Mouse (Mus musculus) heart, adult 2 months (tissue): ENCODE measurements around the gene Kiss1. TPM values are rescaled to one million over a fixed set of nuclear protein-coding genes. Genes with fewer than 3 reads are reported as not detected.

ENCODE experiments used
- DNase-seq, 2 experiments: peaks; one replicate each; pipeline ENCODE4 v3.0.0; 2021
- H3K27ac ChIP-seq: fragments of 200-600 bp; 2 replicates; pipeline ENCODE4 v1.8.1; 2022
- H3K27me3 ChIP-seq: fragments of 200-500 bp; 2 replicates; pipeline ENCODE4 v1.6.1; 2012; ENCODE audit warnings: mild to moderate bottlenecking, low read length, inconsistent platforms, mixed read lengths; ENCODE audit not compliant: control insufficient read depth, insufficient read depth
- H3K36me3 ChIP-seq: fragments of 200-500 bp; 2 replicates; pipeline ENCODE4 v1.6.1; 2012; ENCODE audit warnings: low read length, inconsistent platforms; ENCODE audit not compliant: control insufficient read depth, insufficient read depth
- H3K4me1 ChIP-seq: fragments of 200-500 bp; 2 replicates; pipeline ENCODE4 v1.6.1; 2011; ENCODE audit warnings: low read length; ENCODE audit not compliant: control insufficient read depth, insufficient read depth
- H3K4me3 ChIP-seq: fragments of 200-600 bp; 2 replicates; pipeline ENCODE4 v1.8.1; 2022
- H3K79me2 ChIP-seq: fragments of 200-500 bp; replicated peaks from 2 replicates; pipeline ENCODE4 v1.6.1; 2012; ENCODE audit warnings: mild to moderate bottlenecking, inconsistent platforms, low read length, moderate library complexity, mixed read lengths; ENCODE audit not compliant: control insufficient read depth, insufficient read depth
- H3K9ac ChIP-seq: fragments of 200-500 bp; 2 replicates; pipeline ENCODE4 v1.6.1; 2012; ENCODE audit warnings: low read depth, mild to moderate bottlenecking, control low read depth, inconsistent platforms, low read length, mixed read lengths
- CTCF ChIP-seq: fragments of 200-600 bp; IDR thresholded peaks from 2 replicates; pipeline ENCODE4 v1.8.1; 2022; ENCODE audit warnings: antibody characterized with exemption, mild to moderate bottlenecking, moderate library complexity
- EP300 ChIP-seq: fragments of 200-500 bp; IDR thresholded peaks from 2 replicates; pipeline ENCODE4 v1.6.1; 2011; ENCODE audit warnings: low read depth, low read length, control low read depth; ENCODE audit not compliant: insufficient read depth
- POLR2A ChIP-seq: fragments of 200-500 bp; IDR thresholded peaks from 2 replicates; pipeline ENCODE4 v1.6.1; 2011; ENCODE audit warnings: mild to moderate bottlenecking, low read depth, low read length, control low read depth; ENCODE audit not compliant: insufficient read depth
- WGBS: fragments of 180-500 bp; shearing (Covaris S2); methylation state at CpG from one replicate; pipeline ENCODE4 v1.1.7; 2018; 5-methylcytosine and 5-hydroxymethylcytosine counted together
- intact Hi-C: fragments of 180-260 bp; cut with DNase I; formaldehyde crosslinking; loops from one replicate; pipeline ENCODE4 v1.15.1; 2025
- polyA plus RNA-seq: library from polyadenylated mRNA; depleted of rRNA; stranded (reverse); fragments of >200 nt; gene quantifications from 2 replicates; pipeline ENCODE4 v1.2.3, GENCODE M21; 2012
- total RNA-seq, 2 experiments: library from RNA; stranded (reverse); gene quantifications; 2 replicates each; pipeline ENCODE4 v1.2.3; 2021

Kiss1 gene
- total and polyA plus RNA-seq, 3 experiments: not detected

GRCm38 (mm10) chr1:133356330-133356729, 34.7 kb downstream of the Kiss1 start:
- no peaks in the 10 kb centered on the region for H3K27me3 ChIP-seq

GRCm38 (mm10) chr1:133361006-133361405, 39.3 kb downstream of the Kiss1 start:
- intact Hi-C loops: no loop called here
- H3K36me3 ChIP-seq: no peaks in the 10 kb centered on the region
- H3K27me3 ChIP-seq: 0 out of 2 replicates have a peak, but pooled peaks cover 3% of the 10 kb centered on the region

More at GRCm38 (mm10) chr1:133356330-133356729, 34.7 kb downstream of the Kiss1 start:
- H3K79me2 ChIP-seq: no peaks in the 10 kb centered on the region
- no peaks in the 10 kb centered on the region for H3K36me3 ChIP-seq
- no peak overlapping the region for H3K27ac ChIP-seq
- no peak for TF ChIP-seq EP300
- TF ChIP-seq POLR2A: no peak
- TF ChIP-seq CTCF: no peak
- intact Hi-C loops: no loop called here
- no peaks in the 10 kb centered on the region for H3K4me1 ChIP-seq
- no peak overlapping the region for H3K4me3 ChIP-seq
- WGBS: 64% methylated on average over 8 of the region's 8 CpGs
- no peak for DNase-seq
- no peak overlapping the region for H3K9ac ChIP-seq

GRCm38 (mm10) chr1:133362103-133362502, 40.4 kb downstream of the Kiss1 start:
- intact Hi-C loops: no loop called here
- H3K79me2 ChIP-seq: no peaks in the 10 kb centered on the region
- DNase-seq: no peak
- H3K27ac ChIP-seq: no peak overlapping the region
- no peaks in the 10 kb centered on the region for H3K4me1 ChIP-seq
- no peak overlapping the region for H3K9ac ChIP-seq
- 81% methylated on average over 5 of the region's 5 CpGs for WGBS
- H3K27me3 ChIP-seq: 0 out of 2 replicates have a peak, but pooled peaks cover 3% of the 10 kb centered on the region
- no peak overlapping the region for H3K4me3 ChIP-seq
- no peaks in the 10 kb centered on the region for H3K36me3 ChIP-seq
- TF ChIP-seq EP300: no peak
- no peak for TF ChIP-seq CTCF
- no peak for TF ChIP-seq POLR2A

More at GRCm38 (mm10) chr1:133361006-133361405, 39.3 kb downstream of the Kiss1 start:
- TF ChIP-seq POLR2A: no peak
- Histone ChIP-seq H3K9ac (no peak overlapping the region), H3K4me1 (no peaks in the 10 kb centered on the region), H3K79me2 (no peaks in the 10 kb centered on the region), H3K4me3 (no peak overlapping the region), H3K27ac (no peak overlapping the region)
- WGBS: 92% methylated on average over 6 of the region's 6 CpGs
- no peak for DNase-seq

- H3K27ac ChIP-seq: no peak within 1 kb of the TSS
- WGBS: under 1% methylated on average over 52 of the region's 52 CpGs
These were observed 41.8 kb downstream of the Kiss1 start, which contains the start of gene Etnk2 for GRCm38 (mm10) chr1:133363276-133364021. Gene Etnk2, plus strand, starts transcription at chr1:133363572.

GRCm38 (mm10) chr1:133364022-133364630, 42.5 kb downstream of the Kiss1 start:
- no peak for DNase-seq
- 11% methylated on average over 27 of the region's 27 CpGs for WGBS
- intact Hi-C loops: no loop called here

More at GRCm38 (mm10) chr1:133363276-133364021, 41.8 kb downstream of the Kiss1 start, which contains the start of gene Etnk2:
- intact Hi-C loops: no loop called here
- no peak for TF ChIP-seq EP300
- no peak for TF ChIP-seq POLR2A
- no peak for TF ChIP-seq CTCF
- Histone ChIP-seq H3K79me2 (no peaks in the 10 kb centered on the region), H3K4me1 (peaks cover 3% of the 10 kb centered on the region; the same call in 1 of the 2 replicates), H3K36me3 (no peaks in the 10 kb centered on the region), H3K9ac (peak within 1 kb of the TSS; percentile 49), H3K27me3 (0 out of 2 replicates have a peak, but pooled peaks cover 3% of the 10 kb centered on the region), H3K4me3 (peak within 1 kb of the TSS; percentile 65)
- peak; percentile 84 to 86 for DNase-seq

GRCm38 (mm10) chr1:133364890-133365289, 43.2 kb downstream of the Kiss1 start:
- TF ChIP-seq CTCF: no peak
- TF ChIP-seq EP300: no peak
- TF ChIP-seq POLR2A: no peak
- H3K36me3 ChIP-seq: no peaks in the 10 kb centered on the region
- H3K9ac ChIP-seq: no peak overlapping the region
- 71% methylated on average over 2 of the region's 2 CpGs for WGBS
- no peak overlapping the region for H3K27ac ChIP-seq
- no peak overlapping the region for H3K4me3 ChIP-seq
- DNase-seq: no peak
- H3K27me3 ChIP-seq: 0 out of 2 replicates have a peak, but pooled peaks cover 3% of the 10 kb centered on the region
- peaks cover 3% of the 10 kb centered on the region; the same call in 1 of the 2 replicates for H3K4me1 ChIP-seq
- intact Hi-C loops: no loop called here
- H3K79me2 ChIP-seq: no peaks in the 10 kb centered on the region

More at GRCm38 (mm10) chr1:133364022-133364630, 42.5 kb downstream of the Kiss1 start:
- 0 out of 2 replicates have a peak, but pooled peaks cover 3% of the 10 kb centered on the region for H3K27me3 ChIP-seq
- H3K79me2 ChIP-seq: no peaks in the 10 kb centered on the region
- H3K9ac ChIP-seq: peak overlapping the region; percentile 49
- no peak for TF ChIP-seq CTCF
- TF ChIP-seq EP300: no peak
- TF ChIP-seq POLR2A: no peak
- peak overlapping the region; percentile 65 for H3K4me3 ChIP-seq
- peaks cover 3% of the 10 kb centered on the region; the same call in 1 of the 2 replicates for H3K4me1 ChIP-seq
- no peak overlapping the region for H3K27ac ChIP-seq
- no peaks in the 10 kb centered on the region for H3K36me3 ChIP-seq
